Mouse (Mus musculus) 3T3-L1 (cell line): ENCODE data around the gene Lrrc3b.

Source experiments
- DNase-seq: peaks from one replicate; pipeline ENCODE4 v3.0.0-alpha.2; 2015; ENCODE audit warnings: low read depth, low spot score

Lrrc3b gene

DNA sequence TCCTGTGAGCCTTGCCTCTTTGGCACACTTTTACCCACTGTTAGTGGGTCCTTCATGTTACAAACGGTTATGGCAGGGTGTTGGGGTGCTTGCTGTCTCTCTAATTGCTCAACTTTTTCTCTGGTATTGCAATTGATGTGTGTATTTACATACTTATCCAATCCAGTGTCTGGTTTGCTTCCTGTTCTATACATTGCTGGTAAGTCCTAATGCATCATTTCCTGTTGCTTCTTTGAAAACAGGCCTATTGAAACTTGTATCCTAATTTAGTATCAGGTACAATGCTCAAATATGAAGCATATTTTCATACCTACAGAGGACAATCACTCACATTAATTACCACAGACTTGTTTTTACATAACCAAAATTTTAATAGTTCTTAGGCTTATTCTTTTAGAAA, 107.4 kb downstream of the Lrrc3b start:
- DNase-seq = no peak

GRCm38 (mm10) chr14:15330155-15330554, 108.6 kb downstream of the Lrrc3b start:
- no peak for DNase-seq

DNA sequence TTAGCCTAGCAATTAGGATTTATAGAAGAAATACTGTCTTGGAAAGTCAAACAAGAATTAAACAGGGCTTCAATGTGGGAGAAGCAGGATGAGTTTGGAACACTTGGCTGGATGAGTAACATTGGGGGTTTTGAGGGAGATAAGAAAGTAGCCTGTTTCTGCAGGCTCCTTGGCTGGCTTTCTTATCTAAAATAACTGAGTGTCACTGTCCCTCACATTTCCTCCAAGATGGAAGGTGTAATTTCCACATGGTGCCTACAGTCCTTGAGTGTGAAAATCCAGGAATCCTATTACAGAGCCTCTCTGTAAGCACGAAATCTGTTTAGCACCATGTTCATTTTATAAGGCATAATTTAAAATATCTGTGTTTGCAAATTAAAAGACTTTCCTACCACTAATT, 112.9 kb downstream of the Lrrc3b start:
- DNase-seq = no peak

- no peak for DNase-seq
Observed at GRCm38 (mm10) chr14:15322441-15323123, 116.2 kb downstream of the Lrrc3b start.

GRCm38 (mm10) chr14:15319399-15319915, 119.3 kb downstream of the Lrrc3b start:
- no peak for DNase-seq

- DNase-seq = no peak
Observed at GRCm38 (mm10) chr14:15308576-15308975, 130.2 kb downstream of the Lrrc3b start.
